Mouse (Mus musculus) stomach, postnatal 0 days (tissue): ENCODE measurements around the gene Icmt.

Experiments used
- CTCF ChIP-seq: IDR thresholded peaks from 2 replicates; pipeline ENCODE4 v1.5.1; 2016; ENCODE audit warnings: antibody characterized with exemption, low read depth, mild to moderate bottlenecking, moderate library complexity
- EP300 ChIP-seq: optimal IDR thresholded peaks from 2 replicates; pipeline ENCODE3; 2016; ENCODE audit warnings: antibody characterized with exemption

DNA sequence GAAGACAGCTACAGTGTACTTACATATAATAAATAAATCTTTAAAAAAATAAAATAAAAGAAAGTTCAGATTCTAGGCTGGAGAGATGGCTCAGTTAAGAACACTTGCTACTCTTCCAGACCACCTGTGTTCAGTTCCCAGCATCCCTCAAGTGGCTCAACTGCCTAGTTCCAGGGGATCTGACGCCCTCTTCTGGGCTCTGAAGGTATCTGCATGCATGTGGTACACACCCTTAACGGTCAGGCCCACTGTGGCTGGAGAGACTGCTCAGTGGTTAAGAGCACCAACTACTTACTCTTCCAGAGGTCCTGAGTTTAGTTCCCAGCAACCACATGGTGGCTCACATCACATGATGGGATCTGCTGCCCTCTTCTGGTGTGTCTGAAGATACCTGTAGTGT lies 19.1 kb upstream of the Icmt start:
- TF ChIP-seq CTCF (peak; percentile 24; the same call in 1 of the 2 replicates), EP300 (no peak)
